Mouse (Mus musculus) testis, adult 2 months (tissue): Measurements from ENCODE around the gene 6030458C11Rik.

Experiments used
- CTCF ChIP-seq: fragments of 200-500 bp; IDR thresholded peaks from 2 replicates; pipeline ENCODE4 v1.5.1; 2012; ENCODE audit warnings: low read depth, mild to moderate bottlenecking, inconsistent platforms, low read length, moderate library complexity; ENCODE audit not compliant: control insufficient read depth, insufficient read depth, insufficient replicate concordance
- POLR2A ChIP-seq: fragments of 200-500 bp; IDR thresholded peaks from 2 replicates; pipeline ENCODE4 v1.6.1; 2012; ENCODE audit warnings: low read depth, mild to moderate bottlenecking, inconsistent platforms, low read length, moderate library complexity; ENCODE audit not compliant: control insufficient read depth

GRCm38 (mm10) chr15:12781296-12781695, 43.2 kb downstream of the 6030458C11Rik start:
- TF ChIP-seq CTCF (no peak), POLR2A (no peak)
